Mouse (Mus musculus) MEL (cell line): ENCODE measurements around the gene Gcnt3.

Experiments used
- CTCF ChIP-seq, 3 experiments: IDR thresholded peaks in 2 of 3; conservative IDR thresholded peaks in 1 of 3; 2 replicates each; pipeline ENCODE4 v1.5.1; 2011 to 2012; ENCODE audit warnings: low read length in 3 of 3, low read depth in 2 of 3, mild to moderate bottlenecking in 2 of 3, improper control_type of control experiment in 1 of 3, inconsistent platforms in 1 of 3, mixed read lengths in 1 of 3, moderate library complexity in 1 of 3; ENCODE audit not compliant: control insufficient read depth in 1 of 3, insufficient read depth in 1 of 3, poor library complexity in 1 of 3, severe bottlenecking in 1 of 3
- GABPA ChIP-seq: IDR thresholded peaks from 2 replicates; pipeline ENCODE4 v1.6.1; 2012; ENCODE audit warnings: low read depth, mild to moderate bottlenecking, inconsistent platforms, low read length, improper control_type of control experiment, moderate library complexity
- HCFC1 ChIP-seq: IDR thresholded peaks from 2 replicates; pipeline ENCODE4 v1.6.1; 2012; ENCODE audit warnings: low read depth, mild to moderate bottlenecking, inconsistent platforms, low read length, improper control_type of control experiment, moderate library complexity
- MEF2A ChIP-seq: IDR thresholded peaks from 2 replicates; pipeline ENCODE4 v1.6.1; 2014; ENCODE audit warnings: low read depth, mild to moderate bottlenecking, inconsistent platforms, low read length, improper control_type of control experiment; ENCODE audit not compliant: poor library complexity, insufficient replicate concordance, severe bottlenecking; ENCODE audit errors: extremely low read depth
- POLR2A ChIP-seq, 2 experiments: IDR thresholded peaks; 2 replicates each; pipeline ENCODE4 v1.6.1; 2011 to 2012; ENCODE audit warnings: low read length in 2 of 2, mild to moderate bottlenecking in 2 of 2, control low read depth in 1 of 2, improper control_type of control experiment in 1 of 2, low read depth in 1 of 2, moderate library complexity in 1 of 2; ENCODE audit not compliant: control insufficient read depth in 1 of 2, insufficient read depth in 1 of 2, poor library complexity in 1 of 2
- POLR2AphosphoS2 ChIP-seq: IDR thresholded peaks from 2 replicates; pipeline ENCODE4 v1.6.1; 2011; ENCODE audit warnings: low read length, improper control_type of control experiment

DNA sequence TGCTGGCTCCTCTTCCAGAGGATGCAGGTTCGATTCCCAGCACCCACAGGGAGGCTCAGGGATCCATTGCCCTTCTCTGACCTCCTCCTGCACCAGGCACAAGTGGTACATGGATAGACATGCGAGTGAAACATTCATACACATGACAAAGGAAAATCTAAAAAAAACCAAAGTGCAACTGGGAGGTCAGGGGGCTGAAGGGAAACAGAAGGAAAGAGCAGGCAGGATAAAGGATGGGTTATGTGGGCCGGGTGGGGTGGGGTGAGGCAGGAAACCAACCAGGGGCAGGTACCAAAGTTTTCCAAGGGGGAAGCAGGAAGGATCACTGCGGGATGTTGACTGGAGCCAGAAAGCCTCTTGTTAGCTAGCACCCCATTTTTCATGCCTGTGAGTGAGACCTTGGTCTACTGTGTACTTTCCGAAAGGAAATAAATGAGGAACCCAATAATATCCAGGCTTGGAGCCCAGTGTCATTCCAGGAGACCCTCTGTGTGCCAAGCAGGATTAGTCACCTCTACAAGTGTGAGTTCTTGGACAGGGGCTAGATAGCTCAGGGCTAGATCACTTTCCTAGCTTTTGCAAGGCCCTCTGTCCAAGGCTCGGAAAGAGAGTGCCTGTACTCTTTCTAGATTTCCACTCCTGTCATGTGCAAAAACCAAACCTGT lies 11.0 kb upstream of the Gcnt3 start:
- TF ChIP-seq HCFC1, result no peak
- TF ChIP-seq POLR2AphosphoS2, result no peak
- no peak for TF ChIP-seq GABPA
- no peak for TF ChIP-seq POLR2A (IDR thresholded peaks at IDR 0.05; ENCODE audit: control insufficient read depth in 1 of 2, insufficient read depth in 1 of 2, low read depth in 1 of 2, low read length in 2 of 2, poor library complexity in 1 of 2)
- no peak for TF ChIP-seq MEF2A
- no peak for TF ChIP-seq CTCF (IDR thresholded peaks at IDR 0.05 in 2 of 3, conservative IDR thresholded peaks at IDR 0.05 in 1 of 3; ENCODE audit: control insufficient read depth in 1 of 3, insufficient read depth in 1 of 3, low read depth in 2 of 3, low read length in 3 of 3, poor library complexity in 1 of 3, severe bottlenecking in 1 of 3)
